Mouse (Mus musculus) ES-Bruce4 (cell line): ENCODE results near the gene Gm17521.
"Not testable (repeated sequence)": the region's sequence is repeated elsewhere in the genome, so short reads cannot be mapped to it uniquely, and the experiment has no call there.

Source experiments
- CTCF ChIP-seq: IDR thresholded peaks from one replicate; pipeline ENCODE4 v1.8.1; 2011; ENCODE audit warnings: low read depth, low read length
- EP300 ChIP-seq: IDR thresholded peaks from 2 replicates; pipeline ENCODE4 v1.6.1; 2011; ENCODE audit warnings: low read depth, low read length; ENCODE audit not compliant: insufficient read depth
- POLR2A ChIP-seq: IDR thresholded peaks from one replicate; pipeline ENCODE4 v1.8.1; 2011; ENCODE audit warnings: low read length; ENCODE audit not compliant: insufficient read depth

DNA sequence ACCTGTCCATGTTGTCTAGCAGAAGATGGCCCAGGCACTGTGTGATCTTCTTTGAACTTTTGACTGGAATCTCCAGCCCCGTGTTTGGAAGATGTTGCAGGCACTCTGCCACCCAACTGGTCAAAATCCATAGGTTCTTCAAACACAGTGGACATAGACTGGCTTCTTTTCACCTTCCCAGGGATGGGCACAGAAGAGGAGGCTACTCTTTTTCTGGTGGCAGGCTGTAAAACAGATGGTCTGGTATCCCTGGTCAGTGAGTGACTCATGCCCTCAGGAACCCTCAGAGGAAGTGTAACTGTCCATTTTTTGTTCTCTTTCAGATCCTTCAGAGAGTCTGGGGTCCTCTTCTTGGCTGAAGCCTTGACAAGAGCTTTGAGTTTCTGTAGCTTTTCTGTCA lies at the start of gene Gm17521:
- TF ChIP-seq CTCF, EP300, POLR2A: not testable (repeated sequence)
